Mouse (Mus musculus) liver, embryonic 14.5 days (tissue): Measurements from ENCODE around the gene Masp2.

ENCODE experiments used
- CTCF ChIP-seq: IDR thresholded peaks from 2 replicates; pipeline ENCODE4 v1.5.1; 2016; ENCODE audit warnings: antibody characterized with exemption, low read depth, control low read depth
- EP300 ChIP-seq: IDR thresholded peaks from 2 replicates; pipeline ENCODE4 v1.6.1; 2016; ENCODE audit warnings: antibody characterized with exemption, low read depth

GRCm38 (mm10) chr4:148627246-148627645 lies 24.9 kb downstream of the Masp2 start:
- no peak for TF ChIP-seq CTCF
- TF ChIP-seq EP300, result no peak
